Mouse (Mus musculus) E14TG2a.4 (cell line): Measurements from ENCODE around the gene AC161166.1.

Experiments
- H3K27me3 ChIP-seq: 2 replicates; pipeline ENCODE4 v1.6.1; 2014; ENCODE audit warnings: low read length, control low read depth; ENCODE audit not compliant: insufficient read depth
- H3K36me3 ChIP-seq: 2 replicates; pipeline ENCODE4 v1.6.1; 2014; ENCODE audit warnings: low read length, control low read depth; ENCODE audit not compliant: insufficient read depth
- H3K4me1 ChIP-seq: replicated peaks from 2 replicates; pipeline ENCODE4 v1.6.1; 2014; ENCODE audit warnings: low read depth, low read length, control low read depth
- H3K4me3 ChIP-seq: replicated peaks from 2 replicates; pipeline ENCODE4 v1.5.1; 2014; ENCODE audit warnings: mild to moderate bottlenecking, low read length
- H3K9me3 ChIP-seq: 2 replicates; pipeline ENCODE4 v1.6.1; 2014; ENCODE audit warnings: low read length, control low read depth
- CTCF ChIP-seq: conservative IDR thresholded peaks from 2 replicates; pipeline ENCODE4 v1.5.1; 2014; ENCODE audit warnings: low read length
- NANOG ChIP-seq: IDR thresholded peaks from 2 replicates; pipeline ENCODE4 v1.6.1; 2014; ENCODE audit warnings: borderline replicate concordance, low read length, mixed read lengths
- POU5F1 ChIP-seq: IDR thresholded peaks from 2 replicates; pipeline ENCODE4 v1.6.1; 2014; ENCODE audit warnings: low read length, borderline replicate concordance

The AC161166.1 gene

DNA sequence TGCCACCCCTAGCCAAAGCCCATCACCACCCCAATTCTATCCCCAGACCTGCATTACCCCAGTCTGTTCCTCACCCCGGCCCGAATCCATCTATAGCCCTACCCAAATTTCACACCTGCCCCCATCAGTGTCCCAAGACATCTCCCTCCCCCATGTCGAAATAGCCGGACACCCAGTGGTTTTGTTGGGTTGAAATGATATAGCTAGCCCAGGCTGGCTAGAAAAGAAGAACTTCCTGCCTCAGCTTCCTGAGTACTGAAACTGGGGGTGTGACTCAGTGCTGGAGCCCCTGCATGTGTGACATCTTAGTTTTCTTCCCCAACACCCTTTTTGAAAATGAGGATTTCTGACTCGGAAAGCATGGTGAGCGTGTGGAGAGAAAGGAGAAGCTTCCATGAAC, 45.4 kb downstream of the AC161166.1 start:
- peaks cover 7% of the 10 kb centered on the region; the same call in 1 of the 2 replicates for H3K9me3 ChIP-seq
- peaks cover 58% of the 10 kb centered on the region for H3K36me3 ChIP-seq
- no peak for TF ChIP-seq NANOG
- TF ChIP-seq CTCF: no peak
- no peak for TF ChIP-seq POU5F1
- peaks cover 8% of the 10 kb centered on the region for H3K27me3 ChIP-seq
- no peak overlapping the region for H3K4me3 ChIP-seq
- H3K4me1 ChIP-seq: peaks cover 58% of the 10 kb centered on the region

DNA sequence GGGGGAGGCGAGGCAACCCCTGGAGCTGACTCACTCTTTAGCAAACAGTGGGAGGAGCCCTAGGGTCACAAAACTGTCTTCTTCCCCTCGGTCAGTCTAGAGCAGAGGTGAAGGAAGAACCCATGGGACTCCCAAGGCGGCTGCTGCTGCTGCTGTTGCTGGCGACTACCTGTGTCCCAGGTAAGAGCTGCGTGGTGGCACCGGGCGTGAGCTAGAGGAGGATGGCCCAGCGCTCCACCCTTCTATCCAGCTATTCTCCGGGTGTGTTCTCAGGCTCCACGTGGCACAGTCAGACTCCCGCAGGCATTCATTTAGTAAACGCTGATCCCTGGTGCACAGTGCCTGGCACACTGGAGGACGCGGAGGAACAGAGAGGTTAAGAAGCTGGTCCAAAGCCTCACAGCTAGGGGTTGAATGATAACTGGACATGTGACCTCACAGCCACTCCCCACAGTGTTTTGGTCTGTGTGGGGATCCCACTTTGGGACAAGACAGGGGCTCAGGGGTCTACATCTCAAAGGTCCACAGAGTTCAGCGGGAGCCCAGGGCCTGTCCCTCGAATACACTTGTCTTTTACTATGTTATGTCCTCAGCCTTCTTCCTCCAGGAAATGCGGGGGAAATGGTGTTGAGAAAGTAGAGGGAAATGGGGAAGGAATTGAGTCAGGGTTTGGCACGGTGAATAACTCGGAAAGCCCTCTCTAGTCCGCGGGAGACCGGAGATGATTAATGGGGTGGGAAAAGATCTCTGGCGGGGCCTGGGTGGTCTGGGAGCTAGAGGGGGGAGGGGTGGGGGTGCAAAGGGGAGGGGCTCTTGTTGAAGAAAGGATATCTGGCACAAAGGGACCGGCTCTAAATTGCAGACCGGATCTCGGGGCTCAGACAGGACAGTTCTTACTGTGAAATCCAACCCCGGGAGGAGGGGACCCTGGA, 49.6 kb downstream of the AC161166.1 start, which contains the start of gene Plaur:
Gene Plaur (plus strand): TSS at position 97 of the 932 bp plus-strand sequence.
- Histone ChIP-seq H3K36me3 (peaks cover 28% of the 10 kb centered on the region), H3K27me3 (peaks cover 18% of the 10 kb centered on the region), H3K9me3 (no peaks in the 10 kb centered on the region), H3K4me3 (peak within 1 kb of the TSS; percentile 78), H3K4me1 (peaks cover 85% of the 10 kb centered on the region)
- TF ChIP-seq NANOG (no peak), POU5F1 (no peak), CTCF (no peak)

DNA sequence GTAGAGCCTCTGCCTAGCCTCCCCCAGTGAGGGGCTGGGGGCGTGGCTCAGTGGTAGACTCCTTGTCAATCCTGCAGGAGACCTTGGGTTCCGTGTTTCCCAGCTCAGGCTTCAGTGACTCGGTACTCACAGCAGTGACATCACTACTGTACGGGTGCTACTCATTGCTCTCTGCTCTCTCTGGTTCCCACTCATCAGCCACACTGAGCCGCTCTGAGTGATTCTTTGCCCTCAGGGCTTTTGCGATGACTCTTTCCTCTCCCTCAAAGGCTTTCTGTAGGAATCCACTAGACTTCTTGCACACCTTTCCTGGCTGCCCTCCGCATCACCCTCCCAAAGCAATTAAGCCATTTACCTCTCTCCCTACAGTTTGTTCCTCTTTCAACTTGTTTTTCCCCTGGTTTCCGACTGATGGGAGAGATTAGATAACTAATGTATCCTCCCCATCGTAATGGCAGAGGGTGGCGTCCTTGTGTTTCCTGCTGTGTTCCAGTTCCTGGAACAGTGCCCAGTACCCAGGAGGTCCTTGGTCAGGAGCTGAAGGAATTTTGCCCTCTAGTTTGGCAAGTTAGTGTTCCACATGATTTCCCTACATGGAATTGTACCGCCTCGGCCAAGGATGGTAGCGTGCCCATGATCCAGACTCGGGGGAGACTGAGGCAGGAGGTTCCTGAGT, 50.7 kb downstream of the AC161166.1 start:
- peaks cover 88% of the 10 kb centered on the region for H3K4me1 ChIP-seq
- H3K4me3 ChIP-seq: peak overlapping the region; percentile 7; the same call in 1 of the 2 replicates
- H3K36me3 ChIP-seq: peaks cover 16% of the 10 kb centered on the region
- no peaks in the 10 kb centered on the region for H3K9me3 ChIP-seq
- TF ChIP-seq CTCF: no peak
- TF ChIP-seq NANOG: no peak
- TF ChIP-seq POU5F1: no peak
- H3K27me3 ChIP-seq: peaks cover 18% of the 10 kb centered on the region
